Mouse (Mus musculus) kidney, embryonic 16.5 days (tissue): ENCODE results near the gene Atg4c. TPM values are rescaled to one million over a fixed set of nuclear protein-coding genes. Genes with fewer than 3 reads are reported as not detected.

Experiments used
- ATAC-seq: fragments of 200-750 bp; cut with Nextera tagmentation; 2 replicates; pipeline ENCODE4 v1.8.0; 2017; ENCODE audit warnings: moderate TSS enrichment; ENCODE audit not compliant: low FRiP score, low TSS enrichment
- H3K27ac ChIP-seq: fragments of 300-500 bp; sonication (generic); 2 replicates; pipeline ENCODE4 v1.5.1; 2014; ENCODE audit warnings: low read length
- H3K27me3 ChIP-seq: fragments of 300-500 bp; sonication (generic); 2 replicates; pipeline ENCODE4 v1.6.1; 2014; ENCODE audit warnings: low read length, control low read depth, mixed read lengths; ENCODE audit not compliant: insufficient read depth
- H3K36me3 ChIP-seq: fragments of 300-500 bp; sonication (generic); 2 replicates; pipeline ENCODE4 v1.6.1; 2014; ENCODE audit warnings: low read length, control low read depth, mixed read lengths; ENCODE audit not compliant: insufficient read depth
- H3K4me1 ChIP-seq: fragments of 300-500 bp; sonication (generic); 2 replicates; pipeline ENCODE4 v1.6.1; 2014; ENCODE audit warnings: low read length, control low read depth, mixed read lengths; ENCODE audit not compliant: insufficient read depth
- H3K4me2 ChIP-seq: fragments of 300-500 bp; sonication (generic); replicated peaks from 2 replicates; pipeline ENCODE4 v1.6.1; 2014; ENCODE audit warnings: low read depth, low read length
- H3K4me3 ChIP-seq: fragments of 300-500 bp; sonication (generic); 2 replicates; pipeline ENCODE4 v1.5.1; 2014; ENCODE audit warnings: mild to moderate bottlenecking, low read length
- H3K9ac ChIP-seq: fragments of 300-500 bp; sonication (generic); replicated peaks from 2 replicates; pipeline ENCODE4 v1.6.1; 2014; ENCODE audit warnings: low read length
- H3K9me3 ChIP-seq: fragments of 300-500 bp; sonication (generic); 2 replicates; pipeline ENCODE4 v1.6.1; 2016; ENCODE audit warnings: low read length, control low read depth
- WGBS: fragments of 180-500 bp; shearing (Covaris S2); extraction: QIAGEN DNeasy Blood & Tissue Kit; methylation state at CpG from one replicate; pipeline ENCODE4 v1.1.7; 2014; 5-methylcytosine and 5-hydroxymethylcytosine counted together
- polyA plus RNA-seq: library from polyadenylated mRNA; unstranded; fragments of >200 nt; fragmentation: Nextera tagmentation; extraction: Ambion mirVana; gene quantifications from 2 replicates; pipeline ENCODE4 v1.2.1, GENCODE M21; 2015

Atg4c gene
- polyA plus RNA-seq, 1 experiment from 2014 or later: 16.3 TPM

DNA sequence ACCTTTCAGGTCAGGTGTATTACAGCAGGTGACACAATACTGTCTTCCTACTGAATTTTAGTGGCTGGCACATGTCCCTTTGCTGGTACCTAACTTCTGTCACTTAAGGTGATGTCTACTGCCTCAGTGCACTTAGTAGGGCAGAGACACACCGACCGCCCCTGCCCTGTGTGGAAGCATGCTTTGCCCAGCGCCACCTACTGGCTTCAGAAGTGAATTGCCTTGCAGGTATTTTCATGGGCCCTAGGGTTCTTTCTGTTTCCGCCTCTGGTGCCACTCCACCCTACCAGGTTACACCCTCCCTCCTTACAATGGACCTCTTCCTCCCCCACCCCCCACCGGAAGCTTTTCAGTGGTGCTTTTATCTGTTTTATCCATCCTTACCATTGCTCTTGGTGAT, 47.9 kb downstream of the Atg4c start:
- Histone ChIP-seq H3K9ac (no peak overlapping the region), H3K27ac (no peak overlapping the region), H3K27me3 (no peaks in the 10 kb centered on the region), H3K36me3 (peaks cover 11% of the 10 kb centered on the region; the same call in 1 of the 2 replicates), H3K9me3 (no peaks in the 10 kb centered on the region), H3K4me3 (no peak overlapping the region), H3K4me1 (no peaks in the 10 kb centered on the region), H3K4me2 (no peak overlapping the region)
- WGBS: 66% methylated on average over 5 of the region's 5 CpGs
- no peak for ATAC-seq

DNA sequence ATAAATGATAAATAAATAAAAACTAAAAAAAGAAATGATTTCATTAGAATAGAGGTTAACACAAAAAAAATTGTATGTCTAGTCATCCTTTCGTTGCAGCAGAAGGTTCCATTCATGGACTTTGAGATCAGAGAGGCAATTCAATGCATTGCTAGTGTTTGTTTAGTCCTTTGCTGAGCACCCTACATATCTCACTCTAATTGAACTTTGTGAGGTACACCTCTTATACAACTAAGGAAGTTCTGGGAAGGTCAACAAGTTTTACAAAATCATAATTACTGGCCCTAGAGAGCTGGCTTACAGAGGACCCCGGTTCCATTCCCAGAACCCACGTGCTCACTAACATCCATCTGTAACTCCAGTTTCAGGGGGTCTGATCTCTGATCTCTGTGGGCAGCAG, 55.6 kb downstream of the Atg4c start:
- Histone ChIP-seq H3K27ac (no peak overlapping the region), H3K4me1 (no peaks in the 10 kb centered on the region), H3K9me3 (no peaks in the 10 kb centered on the region), H3K4me3 (no peak overlapping the region), H3K36me3 (no peaks in the 10 kb centered on the region), H3K4me2 (no peak overlapping the region), H3K27me3 (no peaks in the 10 kb centered on the region), H3K9ac (no peak overlapping the region)
- WGBS: 93% methylated on average over 3 of the region's 3 CpGs
- no peak for ATAC-seq

DNA sequence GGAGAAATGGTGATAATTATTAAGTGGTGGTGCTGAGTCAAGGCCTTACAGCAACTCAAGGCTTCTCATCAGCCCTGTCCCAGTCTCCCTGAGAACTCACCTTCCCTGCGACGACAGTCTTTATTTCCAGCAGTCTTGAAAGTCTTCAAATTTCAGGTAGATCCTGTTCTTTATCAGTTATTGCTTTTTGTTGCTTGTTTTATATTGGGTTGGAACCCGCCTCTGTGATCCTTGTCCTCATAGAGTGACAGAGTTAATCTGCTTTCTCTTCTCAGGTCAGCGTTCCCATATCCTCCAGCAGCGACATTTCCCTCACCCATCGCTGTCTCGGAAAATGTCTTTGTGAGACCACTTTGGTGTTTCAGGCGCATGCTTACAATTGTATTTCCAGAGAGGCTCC, 56.1 kb downstream of the Atg4c start:
- Histone ChIP-seq H3K4me3 (no peak overlapping the region), H3K27ac (no peak overlapping the region), H3K27me3 (no peaks in the 10 kb centered on the region), H3K4me2 (no peak overlapping the region), H3K9me3 (no peaks in the 10 kb centered on the region), H3K9ac (no peak overlapping the region), H3K4me1 (no peaks in the 10 kb centered on the region), H3K36me3 (no peaks in the 10 kb centered on the region)
- 95% methylated on average over 8 of the region's 8 CpGs for WGBS
- no peak for ATAC-seq

DNA sequence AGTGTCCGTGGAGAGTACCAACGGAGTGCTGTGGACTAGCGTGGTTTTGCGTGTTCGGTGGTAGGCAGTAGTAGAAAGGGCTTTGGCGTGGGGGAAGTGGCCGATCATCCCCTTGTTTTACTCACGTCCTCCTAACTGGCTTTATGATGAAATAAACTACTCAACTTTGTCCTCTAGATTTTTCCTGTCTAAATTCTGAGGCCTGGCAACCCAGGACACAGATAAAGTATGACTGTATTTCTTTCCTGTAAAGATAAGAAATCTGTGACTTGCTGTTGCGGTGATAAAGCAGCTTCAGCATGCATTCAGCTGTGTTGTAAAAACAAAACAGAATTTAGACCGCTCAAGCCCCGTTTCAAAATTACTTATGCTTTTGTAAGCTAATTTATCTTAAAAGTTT, 59.2 kb downstream of the Atg4c start:
- 81% methylated on average over 11 of the region's 11 CpGs for WGBS
- Histone ChIP-seq H3K4me1 (no peaks in the 10 kb centered on the region), H3K9me3 (no peaks in the 10 kb centered on the region), H3K4me3 (no peak overlapping the region), H3K36me3 (no peaks in the 10 kb centered on the region), H3K27ac (no peak overlapping the region), H3K4me2 (no peak overlapping the region), H3K27me3 (no peaks in the 10 kb centered on the region), H3K9ac (no peak overlapping the region)
- no peak for ATAC-seq

DNA sequence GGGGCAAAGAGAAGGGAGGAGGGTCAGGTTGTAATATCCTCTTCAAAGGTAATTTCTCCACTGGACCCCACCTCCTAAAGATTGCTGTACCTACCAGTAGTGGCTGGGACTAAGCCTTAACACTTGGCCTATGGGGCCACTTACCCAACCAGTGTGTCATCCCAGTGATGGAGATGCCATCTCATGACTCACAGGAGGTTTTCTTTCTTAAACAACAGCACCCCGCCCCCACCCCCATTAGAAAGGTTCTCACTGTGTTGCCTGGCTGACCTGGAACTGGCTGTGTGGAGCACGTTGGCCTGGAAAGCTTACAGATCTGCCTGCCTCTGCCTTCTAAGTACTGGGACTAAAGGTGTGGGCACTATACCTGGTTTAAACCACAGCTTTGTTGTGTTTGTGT, 69.5 kb downstream of the Atg4c start:
- Histone ChIP-seq H3K9me3 (no peaks in the 10 kb centered on the region), H3K27ac (no peak overlapping the region), H3K9ac (no peak overlapping the region), H3K4me3 (no peak overlapping the region), H3K36me3 (peaks cover 4% of the 10 kb centered on the region; the same call in 1 of the 2 replicates), H3K4me2 (no peak overlapping the region), H3K4me1 (no peaks in the 10 kb centered on the region), H3K27me3 (no peaks in the 10 kb centered on the region)
- 72% methylated on average over 2 of the region's 2 CpGs for WGBS
- ATAC-seq: no peak

DNA sequence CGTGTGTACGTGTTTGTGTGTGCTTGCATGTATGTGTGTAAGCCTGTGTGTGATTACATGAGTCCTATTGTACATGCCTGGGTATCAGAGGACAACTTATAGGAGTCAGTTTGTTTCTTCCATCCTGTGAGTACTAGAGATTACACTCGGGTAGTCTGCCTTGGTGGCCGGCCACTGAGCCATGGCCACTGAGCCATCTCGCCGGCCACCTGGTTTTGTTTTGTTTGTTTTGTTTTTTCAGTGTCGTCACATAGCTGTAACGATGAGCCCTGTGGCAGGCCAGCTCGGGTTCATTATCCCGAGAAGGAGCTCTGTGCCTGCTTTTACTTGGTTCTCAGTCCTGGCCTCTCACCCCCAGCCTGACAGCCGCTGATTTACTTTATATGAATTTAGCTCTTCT, 69.9 kb downstream of the Atg4c start:
- H3K9ac ChIP-seq: no peak overlapping the region
- H3K27ac ChIP-seq: no peak overlapping the region
- no peaks in the 10 kb centered on the region for H3K4me1 ChIP-seq
- H3K4me2 ChIP-seq: no peak overlapping the region
- no peak for ATAC-seq
- peaks cover 1% of the 10 kb centered on the region; the same call in 1 of the 2 replicates for H3K36me3 ChIP-seq
- no peaks in the 10 kb centered on the region for H3K9me3 ChIP-seq
- WGBS: 43% methylated on average over 11 of the region's 11 CpGs
- no peak overlapping the region for H3K4me3 ChIP-seq
- no peaks in the 10 kb centered on the region for H3K27me3 ChIP-seq

DNA sequence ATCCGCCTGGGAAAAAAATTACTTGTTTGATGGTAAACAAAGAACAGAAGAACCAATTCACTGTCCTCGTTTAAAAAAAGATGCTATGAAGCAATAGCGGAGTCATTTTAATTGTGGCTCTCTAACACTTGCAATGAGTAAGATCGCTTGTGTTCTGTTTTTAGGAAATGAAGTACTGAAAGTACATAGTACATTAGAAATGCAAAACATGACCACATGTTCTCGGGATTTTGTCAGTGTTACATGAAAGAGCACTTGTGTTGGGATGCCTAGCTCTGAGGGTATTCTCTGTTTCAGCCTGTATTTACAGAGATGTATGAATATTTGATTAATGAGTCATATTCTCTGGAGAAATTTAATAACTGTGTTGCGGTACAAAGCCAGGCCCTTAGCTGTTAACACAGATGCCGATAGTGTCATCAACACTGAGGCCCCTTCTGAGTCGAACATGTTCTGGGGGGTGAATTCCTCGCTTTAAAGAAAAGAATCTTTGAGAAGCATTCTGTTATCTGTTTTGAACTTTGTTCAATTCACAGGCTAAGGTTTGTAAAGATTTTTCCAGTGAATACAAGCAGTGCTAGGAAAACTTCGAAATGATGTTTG, 73.2 kb downstream of the Atg4c start:
- Histone ChIP-seq H3K9ac (no peak overlapping the region), H3K4me1 (no peaks in the 10 kb centered on the region), H3K27ac (no peak overlapping the region), H3K4me3 (no peak overlapping the region), H3K9me3 (no peaks in the 10 kb centered on the region), H3K4me2 (no peak overlapping the region), H3K36me3 (peaks cover 4% of the 10 kb centered on the region; the same call in 1 of the 2 replicates), H3K27me3 (no peaks in the 10 kb centered on the region)
- ATAC-seq: no peak
- 89% methylated on average over 10 of the region's 10 CpGs for WGBS

DNA sequence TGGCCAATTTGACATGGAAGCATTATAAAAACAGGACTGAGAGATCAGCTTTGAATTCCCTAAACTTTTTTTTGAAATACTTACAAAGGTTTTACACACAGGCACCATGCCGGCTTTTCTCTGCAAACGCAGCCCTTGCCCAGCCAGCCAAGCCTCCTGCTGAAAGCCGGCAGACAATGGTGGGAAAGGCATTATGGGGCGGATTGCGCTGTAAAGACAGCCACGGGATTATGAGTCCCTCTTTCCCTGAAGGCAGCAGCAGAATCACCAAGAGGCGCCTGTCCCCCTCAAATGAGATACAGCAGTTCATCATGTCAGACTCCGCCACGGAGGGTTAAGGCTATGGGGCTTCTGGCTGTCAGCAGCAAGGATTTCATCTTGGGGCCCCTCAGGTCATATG, 79.1 kb downstream of the Atg4c start:
- no peak for ATAC-seq
- no peak overlapping the region for H3K27ac ChIP-seq
- H3K4me3 ChIP-seq: no peak overlapping the region
- H3K27me3 ChIP-seq: no peaks in the 10 kb centered on the region
- H3K9me3 ChIP-seq: no peaks in the 10 kb centered on the region
- no peaks in the 10 kb centered on the region for H3K4me1 ChIP-seq
- peaks cover 4% of the 10 kb centered on the region; the same call in 1 of the 2 replicates for H3K36me3 ChIP-seq
- H3K4me2 ChIP-seq: no peak overlapping the region
- 57% methylated on average over 9 of the region's 9 CpGs for WGBS
- H3K9ac ChIP-seq: no peak overlapping the region

DNA sequence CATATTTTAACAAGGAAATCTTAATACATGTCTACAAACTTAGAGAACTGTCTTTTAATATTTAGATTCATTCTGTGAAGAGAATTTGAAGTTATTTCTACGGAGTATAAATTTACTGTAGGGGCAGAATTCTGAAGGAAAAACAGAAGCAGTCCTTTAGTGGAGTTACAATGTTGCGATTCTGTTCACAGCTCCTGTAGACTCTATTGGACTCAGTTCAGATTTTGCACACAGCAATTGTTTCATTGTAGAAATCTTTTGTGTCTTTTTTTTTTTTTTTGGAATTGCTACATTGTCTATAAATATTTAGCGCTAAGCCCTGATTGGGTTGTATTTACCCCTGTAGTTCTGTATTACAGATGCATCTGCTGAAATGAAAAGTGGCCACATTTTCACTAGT, 79.7 kb downstream of the Atg4c start:
- Histone ChIP-seq H3K9me3 (no peaks in the 10 kb centered on the region), H3K9ac (no peak overlapping the region), H3K4me2 (no peak overlapping the region), H3K4me3 (no peak overlapping the region), H3K4me1 (no peaks in the 10 kb centered on the region), H3K27me3 (no peaks in the 10 kb centered on the region), H3K27ac (no peak overlapping the region), H3K36me3 (peaks cover 4% of the 10 kb centered on the region; the same call in 1 of the 2 replicates)
- 97% methylated on average over 3 of the region's 3 CpGs for WGBS
- no peak for ATAC-seq

DNA sequence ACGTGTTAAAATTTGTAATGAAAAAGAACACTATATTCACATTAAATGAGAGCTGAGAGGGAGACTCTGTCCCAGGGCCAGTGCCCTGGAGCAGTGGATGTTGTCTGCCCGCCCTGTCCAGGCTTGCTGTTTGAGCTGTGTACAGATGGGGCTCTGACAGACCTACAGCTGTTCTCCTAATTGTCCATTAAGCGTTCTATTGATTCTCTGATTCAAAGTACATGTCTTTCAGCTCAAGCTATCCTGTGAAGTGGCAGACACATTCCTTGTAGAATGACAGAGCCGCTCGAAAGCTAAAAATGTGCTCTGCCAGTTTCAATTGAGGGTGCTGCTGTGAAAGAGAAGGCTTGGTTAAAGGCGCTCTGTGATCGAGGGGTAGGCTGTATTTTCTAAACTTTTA, 80.2 kb downstream of the Atg4c start:
- no peak for ATAC-seq
- Histone ChIP-seq H3K9ac (no peak overlapping the region), H3K9me3 (no peaks in the 10 kb centered on the region), H3K4me2 (no peak overlapping the region), H3K27ac (no peak overlapping the region), H3K4me3 (no peak overlapping the region), H3K27me3 (no peaks in the 10 kb centered on the region), H3K36me3 (peaks cover 4% of the 10 kb centered on the region; the same call in 1 of the 2 replicates), H3K4me1 (no peaks in the 10 kb centered on the region)
- WGBS: 85% methylated on average over 7 of the region's 7 CpGs
